Mouse (Mus musculus) neural tube, embryonic 13.5 days (tissue): ENCODE results near the gene Gdi2. TPM values are rescaled to one million over a fixed set of nuclear protein-coding genes. Genes with fewer than 3 reads are reported as not detected.
A peak's percentile ranks its signal among the peaks of the same experiment; 100 is the strongest.

Source experiments
- ATAC-seq: fragments of 200-750 bp; cut with Nextera tagmentation; 2 replicates; pipeline ENCODE4 v1.8.0; 2017; ENCODE audit warnings: low read depth, mild to moderate bottlenecking, moderate TSS enrichment, moderate library complexity
- H3K27ac ChIP-seq: fragments of 300-500 bp; sonication (generic); replicated peaks from 2 replicates; pipeline ENCODE4 v1.5.1; 2015; ENCODE audit warnings: moderate library complexity, mild to moderate bottlenecking, inconsistent platforms
- H3K27me3 ChIP-seq: fragments of 300-500 bp; sonication (generic); 2 replicates; pipeline ENCODE4 v1.6.1; 2015; ENCODE audit warnings: mild to moderate bottlenecking, inconsistent platforms
- H3K36me3 ChIP-seq: fragments of 300-500 bp; sonication (generic); 2 replicates; pipeline ENCODE4 v1.6.1; 2015; ENCODE audit warnings: mild to moderate bottlenecking, inconsistent platforms
- H3K4me1 ChIP-seq: fragments of 300-500 bp; sonication (generic); replicated peaks from 2 replicates; pipeline ENCODE4 v1.6.1; 2015; ENCODE audit warnings: inconsistent platforms
- H3K4me2 ChIP-seq: fragments of 300-500 bp; sonication (generic); 2 replicates; pipeline ENCODE4 v1.6.1; 2015; ENCODE audit warnings: inconsistent platforms, mild to moderate bottlenecking, moderate library complexity
- H3K4me3 ChIP-seq: fragments of 300-500 bp; sonication (generic); 2 replicates; pipeline ENCODE4 v1.5.1; 2015; ENCODE audit warnings: mild to moderate bottlenecking, inconsistent platforms
- H3K9ac ChIP-seq: fragments of 300-500 bp; sonication (generic); 2 replicates; pipeline ENCODE4 v1.6.1; 2015; ENCODE audit warnings: moderate library complexity, mild to moderate bottlenecking, inconsistent platforms
- H3K9me3 ChIP-seq: fragments of 300-500 bp; sonication (generic); 2 replicates; pipeline ENCODE4 v1.6.1; 2016; ENCODE audit warnings: inconsistent platforms
- WGBS: fragments of 180-500 bp; shearing (Covaris S2); methylation state at CpG from one replicate; pipeline ENCODE4 v1.1.7; 2015; 5-methylcytosine and 5-hydroxymethylcytosine counted together
- polyA plus RNA-seq: library from polyadenylated mRNA; unstranded; fragments of >200 nt; fragmentation: Nextera tagmentation; extraction: Ambion mirVana; gene quantifications from 2 replicates; pipeline ENCODE4 v1.2.1, GENCODE M21; 2015

Gene Gdi2
- polyA plus RNA-seq, 1 experiment from 2014 or later: 450 TPM

GRCm38 (mm10) chr13:3532451-3532850, 5.4 kb upstream of the Gdi2 start:
- no peak for ATAC-seq
- Histone ChIP-seq H3K4me1 (peaks cover 6% of the 10 kb centered on the region), H3K9ac (no peak overlapping the region), H3K27me3 (no peaks in the 10 kb centered on the region), H3K4me2 (no peak overlapping the region), H3K4me3 (no peak overlapping the region), H3K27ac (no peak overlapping the region), H3K36me3 (no peaks in the 10 kb centered on the region), H3K9me3 (0 out of 2 replicates have a peak, but pooled peaks cover 5% of the 10 kb centered on the region)
- 75% methylated on average over 4 of the region's 4 CpGs for WGBS

- no peak overlapping the region for H3K4me3 ChIP-seq
- peaks cover 10% of the 10 kb centered on the region for H3K4me1 ChIP-seq
- WGBS: 96% methylated on average over 4 of the region's 4 CpGs
- no peak for ATAC-seq
- H3K9me3 ChIP-seq: 0 out of 2 replicates have a peak, but pooled peaks cover 5% of the 10 kb centered on the region
- H3K9ac ChIP-seq: no peak overlapping the region
- H3K27ac ChIP-seq: no peak overlapping the region
- no peaks in the 10 kb centered on the region for H3K36me3 ChIP-seq
- no peak overlapping the region for H3K4me2 ChIP-seq
- H3K27me3 ChIP-seq: no peaks in the 10 kb centered on the region
Measured at GRCm38 (mm10) chr13:3534146-3534545, 3.7 kb upstream of the Gdi2 start.

GRCm38 (mm10) chr13:3538223-3538968, 533 bp downstream of the Gdi2 start:
- WGBS: under 1% methylated on average over 59 of the region's 59 CpGs
- H3K9ac ChIP-seq: peak overlapping the region; percentile 98

GRCm38 (mm10) chr13:3538969-3539562, 1.2 kb downstream of the Gdi2 start:
- peak overlapping the region; percentile 88 for H3K4me2 ChIP-seq
- H3K36me3 ChIP-seq: no peaks in the 10 kb centered on the region
- 2% methylated on average over 15 of the region's 15 CpGs for WGBS
- H3K4me3 ChIP-seq: peak overlapping the region; percentile 94
- peak overlapping the region; percentile 98 for H3K9ac ChIP-seq
- no peak for ATAC-seq
- H3K4me1 ChIP-seq: peaks cover 49% of the 10 kb centered on the region
- no peaks in the 10 kb centered on the region for H3K27me3 ChIP-seq
- H3K9me3 ChIP-seq: 0 out of 2 replicates have a peak, but pooled peaks cover 5% of the 10 kb centered on the region
- peak overlapping the region; percentile 99 for H3K27ac ChIP-seq

More at GRCm38 (mm10) chr13:3538223-3538968, 533 bp downstream of the Gdi2 start:
- Histone ChIP-seq H3K36me3 (no peaks in the 10 kb centered on the region), H3K27ac (peak overlapping the region; percentile 99), H3K9me3 (0 out of 2 replicates have a peak, but pooled peaks cover 5% of the 10 kb centered on the region), H3K4me1 (peaks cover 48% of the 10 kb centered on the region), H3K4me3 (peak overlapping the region; percentile 94), H3K27me3 (no peaks in the 10 kb centered on the region), H3K4me2 (peak overlapping the region; percentile 88)
- ATAC-seq: peak; percentile 77

- Histone ChIP-seq H3K9ac (peak overlapping the region; percentile 55), H3K9me3 (0 out of 2 replicates have a peak, but pooled peaks cover 5% of the 10 kb centered on the region), H3K27ac (no peak overlapping the region), H3K27me3 (no peaks in the 10 kb centered on the region), H3K4me1 (peaks cover 58% of the 10 kb centered on the region), H3K4me2 (peak overlapping the region; percentile 88), H3K4me3 (peak overlapping the region; percentile 94), H3K36me3 (no peaks in the 10 kb centered on the region)
- ATAC-seq: no peak
- 9% methylated on average over 2 of the region's 2 CpGs for WGBS
Measured at GRCm38 (mm10) chr13:3540166-3540565, 2.3 kb downstream of the Gdi2 start.

GRCm38 (mm10) chr13:3541159-3541782, 3.4 kb downstream of the Gdi2 start:
- Histone ChIP-seq H3K36me3 (no peaks in the 10 kb centered on the region), H3K9ac (no peak overlapping the region), H3K9me3 (0 out of 2 replicates have a peak, but pooled peaks cover 4% of the 10 kb centered on the region), H3K27ac (no peak overlapping the region), H3K4me3 (no peak overlapping the region), H3K4me1 (peaks cover 69% of the 10 kb centered on the region), H3K27me3 (no peaks in the 10 kb centered on the region), H3K4me2 (peak overlapping the region; percentile 88)
- no peak for ATAC-seq
- WGBS: 63% methylated on average over 2 of the region's 2 CpGs

- H3K4me2 ChIP-seq: no peak overlapping the region
- 0 out of 2 replicates have a peak, but pooled peaks cover 9% of the 10 kb centered on the region for H3K36me3 ChIP-seq
- no peak for ATAC-seq
- H3K4me1 ChIP-seq: peaks cover 65% of the 10 kb centered on the region
- no peak overlapping the region for H3K9ac ChIP-seq
- H3K9me3 ChIP-seq: no peaks in the 10 kb centered on the region
- H3K27ac ChIP-seq: no peak overlapping the region
- no peak overlapping the region for H3K4me3 ChIP-seq
- 92% methylated on average over 4 of the region's 4 CpGs for WGBS
- no peaks in the 10 kb centered on the region for H3K27me3 ChIP-seq
Measured at GRCm38 (mm10) chr13:3544077-3544874, 6.4 kb downstream of the Gdi2 start.

- no peak for ATAC-seq
- no peak overlapping the region for H3K4me2 ChIP-seq
- no peak overlapping the region for H3K4me3 ChIP-seq
- H3K36me3 ChIP-seq: peaks cover 13% of the 10 kb centered on the region; the same call in 1 of the 2 replicates
- peaks cover 59% of the 10 kb centered on the region for H3K4me1 ChIP-seq
- no peak overlapping the region for H3K9ac ChIP-seq
- no peaks in the 10 kb centered on the region for H3K27me3 ChIP-seq
- H3K27ac ChIP-seq: no peak overlapping the region
- no peaks in the 10 kb centered on the region for H3K9me3 ChIP-seq
- 64% methylated on average over 5 of the region's 5 CpGs for WGBS
Measured at GRCm38 (mm10) chr13:3544925-3545324, 7.1 kb downstream of the Gdi2 start.

DNA sequence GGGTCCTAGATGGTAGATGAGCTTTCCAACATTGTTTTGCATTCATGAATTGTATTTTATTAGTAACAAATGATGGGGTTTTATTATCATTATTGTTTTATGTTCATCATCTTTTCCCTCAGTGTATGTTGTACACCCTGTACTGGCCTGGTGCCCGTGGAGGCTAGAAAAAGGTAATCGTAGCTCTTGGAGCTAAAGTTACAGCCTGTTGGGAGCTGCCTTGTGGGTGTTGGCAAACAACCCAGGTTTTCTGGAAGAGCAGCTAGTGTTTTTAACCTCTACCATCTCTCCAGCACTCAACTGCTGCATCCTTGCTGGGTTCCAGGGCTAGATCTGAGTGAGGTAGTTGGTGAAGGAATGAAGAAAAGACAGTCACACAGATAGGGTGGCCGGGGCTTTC, 9.5 kb downstream of the Gdi2 start:
- Histone ChIP-seq H3K4me1 (peaks cover 36% of the 10 kb centered on the region), H3K27me3 (no peaks in the 10 kb centered on the region), H3K9me3 (no peaks in the 10 kb centered on the region), H3K4me3 (no peak overlapping the region), H3K27ac (no peak overlapping the region), H3K4me2 (no peak overlapping the region), H3K36me3 (peaks cover 24% of the 10 kb centered on the region), H3K9ac (no peak overlapping the region)
- 85% methylated on average over 3 of the region's 3 CpGs for WGBS
- ATAC-seq: no peak

DNA sequence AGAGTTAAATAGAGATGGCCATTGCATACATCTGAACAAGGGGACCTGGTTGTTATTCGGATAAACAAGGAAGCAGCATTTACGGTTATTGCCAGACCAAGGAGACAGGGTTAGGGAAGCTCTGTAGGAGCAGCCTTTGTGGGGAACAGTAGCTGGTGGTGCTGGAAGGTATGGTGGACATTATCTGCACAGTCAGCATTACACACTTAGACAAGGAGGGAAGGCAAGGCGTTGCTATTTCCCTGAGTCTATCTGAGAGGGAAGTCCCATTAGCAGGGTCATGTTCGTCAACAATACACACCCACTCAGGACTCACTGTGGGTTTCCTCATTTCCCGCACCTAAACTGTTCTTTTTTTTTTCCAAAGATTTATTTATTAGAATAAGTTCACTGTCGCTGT, 10.0 kb downstream of the Gdi2 start:
- Histone ChIP-seq H3K9me3 (no peaks in the 10 kb centered on the region), H3K36me3 (peaks cover 28% of the 10 kb centered on the region), H3K27ac (no peak overlapping the region), H3K27me3 (no peaks in the 10 kb centered on the region), H3K4me2 (no peak overlapping the region), H3K4me3 (no peak overlapping the region), H3K9ac (no peak overlapping the region), H3K4me1 (peaks cover 32% of the 10 kb centered on the region)
- WGBS: 91% methylated on average over 6 of the region's 6 CpGs
- no peak for ATAC-seq

- H3K27me3 ChIP-seq: no peaks in the 10 kb centered on the region
- H3K4me3 ChIP-seq: no peak overlapping the region
- no peaks in the 10 kb centered on the region for H3K9me3 ChIP-seq
- H3K4me1 ChIP-seq: no peaks in the 10 kb centered on the region
- no peak overlapping the region for H3K27ac ChIP-seq
- WGBS: 90% methylated on average over 1 of the region's 1 CpGs
- no peak overlapping the region for H3K9ac ChIP-seq
- H3K36me3 ChIP-seq: peaks cover 68% of the 10 kb centered on the region
- no peak for ATAC-seq
- no peak overlapping the region for H3K4me2 ChIP-seq
Measured at GRCm38 (mm10) chr13:3563130-3563529, 25.3 kb downstream of the Gdi2 start.
